Mouse (Mus musculus): ENCODE results near the gene Fut11.

DNA sequence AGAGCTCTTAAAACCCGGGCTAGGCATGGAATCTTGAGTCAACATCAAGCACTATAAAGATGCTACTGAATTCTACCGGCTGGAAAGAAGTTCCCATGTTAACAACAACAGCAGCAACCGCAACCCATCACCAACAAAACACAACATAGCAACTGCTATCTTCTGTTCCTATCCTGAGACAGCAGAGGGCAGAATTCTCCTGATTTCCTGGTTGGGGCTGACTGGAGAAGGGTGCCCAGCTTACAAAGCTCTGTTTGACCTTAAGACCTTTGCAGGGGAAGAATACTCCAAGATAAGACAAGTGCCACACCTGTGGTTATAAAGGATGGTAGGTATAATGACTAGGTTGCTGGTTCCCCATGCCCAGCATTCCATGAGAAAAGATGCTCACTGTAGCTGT, 52.2 kb downstream of the Fut11 start:
- TF ChIP-seq EP300 (IDR thresholded peaks at IDR 0.05; ENCODE audit: low read depth) (no peak), CTCF (IDR thresholded peaks at IDR 0.05; ENCODE audit: low read depth) (no peak)

Measured in liver, embryonic 14.5 days (tissue).